Mouse (Mus musculus) midbrain, embryonic 15.5 days (tissue): ENCODE data around the gene A4galt. TPM values are rescaled to one million over a fixed set of nuclear protein-coding genes. Genes with fewer than 3 reads are reported as not detected.
"Not testable (repeated sequence)": the region's sequence is repeated elsewhere in the genome, so short reads cannot be mapped to it uniquely, and the experiment has no call there.

ENCODE experiments used
- ATAC-seq: fragments of 200-750 bp; cut with Nextera tagmentation; replicated peaks from 2 replicates; pipeline ENCODE4 v1.8.0; 2017; ENCODE audit warnings: moderate TSS enrichment
- H3K27ac ChIP-seq: fragments of 300-500 bp; sonication (generic); 2 replicates; pipeline ENCODE4 v1.5.1; 2015; ENCODE audit warnings: mild to moderate bottlenecking, inconsistent platforms
- H3K27me3 ChIP-seq: fragments of 300-500 bp; sonication (generic); replicated peaks from 2 replicates; pipeline ENCODE4 v1.6.1; 2015; ENCODE audit warnings: inconsistent platforms
- H3K36me3 ChIP-seq: fragments of 300-500 bp; sonication (generic); replicated peaks from 2 replicates; pipeline ENCODE4 v1.6.1; 2015; ENCODE audit warnings: inconsistent platforms
- H3K4me1 ChIP-seq: fragments of 300-500 bp; sonication (generic); 2 replicates; pipeline ENCODE4 v1.6.1; 2015; ENCODE audit warnings: inconsistent platforms
- H3K4me2 ChIP-seq: fragments of 300-500 bp; sonication (generic); 2 replicates; pipeline ENCODE4 v1.6.1; 2015; ENCODE audit warnings: inconsistent platforms, mild to moderate bottlenecking, moderate library complexity
- H3K4me3 ChIP-seq: fragments of 300-500 bp; sonication (generic); 2 replicates; pipeline ENCODE4 v1.5.1; 2015; ENCODE audit warnings: mild to moderate bottlenecking, inconsistent platforms
- H3K9ac ChIP-seq: fragments of 300-500 bp; sonication (generic); 2 replicates; pipeline ENCODE4 v1.6.1; 2015; ENCODE audit warnings: mild to moderate bottlenecking, inconsistent platforms
- H3K9me3 ChIP-seq: fragments of 300-500 bp; sonication (generic); 2 replicates; pipeline ENCODE4 v1.6.1; 2016; ENCODE audit warnings: inconsistent platforms
- WGBS: fragments of 180-500 bp; shearing (Covaris S2); methylation state at CpG from one replicate; pipeline ENCODE4 v1.1.7; 2015; ENCODE audit warnings: mixed read lengths; 5-methylcytosine and 5-hydroxymethylcytosine counted together
- polyA plus RNA-seq: library from polyadenylated mRNA; unstranded; fragments of >200 nt; fragmentation: Nextera tagmentation; extraction: Ambion mirVana; gene quantifications from 2 replicates; pipeline ENCODE4 v1.2.1, GENCODE M21; 2015

A4galt gene
- polyA plus RNA-seq, 1 experiment from 2014 or later, result 3.4 TPM

DNA sequence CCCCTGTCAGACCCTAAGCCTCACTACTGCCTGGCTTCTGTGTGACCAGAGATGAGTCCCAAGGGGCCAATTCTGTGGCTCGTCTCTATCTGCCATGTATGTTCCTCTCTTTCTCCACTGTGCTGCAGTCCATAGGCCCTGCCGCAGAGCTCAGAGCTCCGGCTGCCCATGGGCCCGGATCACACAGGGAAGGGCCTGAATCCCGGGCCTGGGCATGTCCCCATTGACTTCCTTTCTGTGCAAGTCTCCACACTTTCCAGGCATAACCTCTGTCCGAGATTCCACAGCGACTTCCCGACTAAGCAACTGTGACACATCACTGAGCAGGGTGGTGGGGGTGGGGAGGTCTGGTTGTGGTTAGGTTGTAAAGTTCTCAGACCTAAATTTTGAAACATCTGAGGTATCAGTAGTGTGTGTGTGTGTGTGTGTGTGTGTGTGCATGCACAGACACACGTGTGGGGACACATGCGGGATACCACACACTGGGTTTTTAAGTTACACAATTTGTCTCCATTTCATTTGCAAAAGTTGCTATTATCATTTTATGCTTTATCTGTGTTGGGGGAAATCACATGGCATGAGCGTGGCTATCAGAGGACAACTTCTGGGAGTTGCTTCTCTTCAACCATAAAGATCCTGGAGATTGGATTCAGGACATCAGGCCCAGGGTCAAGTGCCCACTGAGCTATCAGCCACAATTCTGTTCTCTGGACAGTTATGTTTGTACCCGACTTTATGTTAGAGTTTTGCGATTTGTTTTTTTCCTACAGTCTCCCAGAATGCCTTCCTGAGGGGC is 40.9 kb upstream of the A4galt start:
- Histone ChIP-seq H3K27me3 (no peaks in the 10 kb centered on the region), H3K4me2 (no peak overlapping the region), H3K27ac (no peak overlapping the region), H3K4me3 (no peak overlapping the region), H3K36me3 (no peaks in the 10 kb centered on the region), H3K4me1 (peaks cover 4% of the 10 kb centered on the region; the same call in 1 of the 2 replicates), H3K9me3 (no peaks in the 10 kb centered on the region), H3K9ac (no peak overlapping the region)
- WGBS, result 83% methylated on average over 13 of the region's 13 CpGs
- ATAC-seq, result no peak

DNA sequence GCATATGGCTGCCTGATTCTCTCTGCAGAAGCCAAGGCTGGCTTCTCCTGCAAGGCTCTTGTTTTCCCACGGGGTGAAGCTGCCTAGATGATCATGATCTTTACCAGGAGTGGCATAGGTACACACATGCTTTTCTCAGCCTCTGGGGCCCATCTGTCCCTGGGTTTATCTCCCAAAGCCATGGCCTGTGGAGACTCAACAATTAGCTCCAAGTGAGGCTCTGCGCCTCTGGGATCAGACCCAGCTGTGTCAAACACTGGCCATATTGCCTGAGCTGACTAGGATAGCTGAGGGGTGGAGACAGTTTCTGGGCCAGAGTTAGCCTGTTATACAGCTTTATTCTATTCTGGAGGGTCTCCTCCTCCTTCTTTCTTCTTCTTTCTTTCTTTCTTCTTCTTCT is 39.3 kb upstream of the A4galt start:
- Histone ChIP-seq H3K9me3 (no peaks in the 10 kb centered on the region), H3K27me3 (no peaks in the 10 kb centered on the region), H3K36me3 (no peaks in the 10 kb centered on the region), H3K9ac (no peak overlapping the region), H3K4me1 (no peaks in the 10 kb centered on the region), H3K4me2 (no peak overlapping the region), H3K4me3 (no peak overlapping the region), H3K27ac (no peak overlapping the region)
- 83% methylated on average over 2 of the region's 2 CpGs for WGBS
- no peak for ATAC-seq

DNA sequence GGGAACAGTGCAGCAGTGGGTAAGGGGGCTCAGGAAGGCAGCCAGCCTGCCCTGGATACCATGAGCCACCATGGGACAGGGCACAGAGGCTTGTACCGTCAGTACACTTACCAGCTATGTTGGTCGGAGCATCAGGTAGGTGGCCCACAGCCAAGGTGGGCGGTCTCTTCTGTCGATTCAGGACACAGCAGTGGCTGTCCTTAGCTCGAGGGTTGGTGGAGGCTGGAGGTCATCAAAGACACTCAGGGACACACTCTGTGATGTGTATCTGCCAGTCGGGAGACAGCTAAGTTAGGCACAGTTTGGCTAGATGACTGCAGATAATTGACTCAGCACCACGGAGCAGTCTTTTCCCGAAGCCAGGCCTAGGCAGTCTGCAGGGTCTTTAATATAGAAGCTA is 33.3 kb upstream of the A4galt start:
- H3K9ac ChIP-seq, result no peak overlapping the region
- ATAC-seq, result no peak
- no peaks in the 10 kb centered on the region for H3K4me1 ChIP-seq
- no peaks in the 10 kb centered on the region for H3K36me3 ChIP-seq
- no peak overlapping the region for H3K4me3 ChIP-seq
- no peak overlapping the region for H3K4me2 ChIP-seq
- no peaks in the 10 kb centered on the region for H3K27me3 ChIP-seq
- H3K27ac ChIP-seq, result no peak overlapping the region
- no peaks in the 10 kb centered on the region for H3K9me3 ChIP-seq
- WGBS, result 83% methylated on average over 8 of the region's 8 CpGs

DNA sequence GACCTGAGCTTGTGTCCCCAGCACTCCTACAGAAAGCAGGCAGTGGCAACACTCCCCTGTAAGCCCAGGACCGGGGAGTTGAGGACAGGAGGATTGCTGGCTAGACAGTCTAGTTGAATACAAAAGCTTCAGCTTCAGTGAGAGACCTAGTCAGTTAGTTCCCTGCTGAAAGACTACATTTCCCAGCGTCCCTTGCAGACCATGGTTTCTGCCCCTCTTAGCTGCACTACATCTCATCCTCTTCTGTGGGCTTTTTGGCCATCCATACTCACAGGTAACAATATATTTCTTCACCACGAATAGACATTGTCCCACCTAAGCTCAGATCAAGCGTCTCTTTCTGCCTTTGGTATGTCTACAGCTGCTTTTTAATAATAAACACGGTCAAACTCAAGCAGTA is 30.8 kb upstream of the A4galt start:
- Histone ChIP-seq H3K4me2 (no peak overlapping the region), H3K4me1 (no peaks in the 10 kb centered on the region), H3K4me3 (no peak overlapping the region), H3K27me3 (no peaks in the 10 kb centered on the region), H3K9ac (no peak overlapping the region), H3K36me3 (no peaks in the 10 kb centered on the region), H3K9me3 (no peaks in the 10 kb centered on the region), H3K27ac (no peak overlapping the region)
- ATAC-seq, result no peak
- 75% methylated on average over 5 of the region's 5 CpGs for WGBS

DNA sequence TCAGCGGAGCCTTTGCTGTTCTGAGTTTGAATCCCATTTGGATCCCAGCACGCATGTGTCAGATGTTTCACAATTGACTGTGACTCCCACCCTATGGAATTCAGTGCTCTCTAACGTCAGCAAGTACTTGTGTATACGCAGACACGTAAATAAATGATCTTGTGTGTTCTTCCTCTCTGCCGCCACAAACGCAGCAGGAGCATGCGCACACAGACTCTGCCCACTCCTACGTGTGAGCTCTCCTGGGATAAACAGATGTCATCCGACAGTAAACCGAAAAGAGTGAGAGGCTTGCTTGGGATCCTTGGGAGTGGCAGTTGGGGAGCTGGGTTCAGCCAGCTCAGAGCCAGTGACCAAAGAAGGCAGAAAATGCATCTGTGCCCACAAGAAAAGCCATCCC is 29.7 kb upstream of the A4galt start:
- Histone ChIP-seq H3K4me3 (no peak overlapping the region), H3K4me1 (no peaks in the 10 kb centered on the region), H3K9ac (no peak overlapping the region), H3K4me2 (no peak overlapping the region), H3K9me3 (no peaks in the 10 kb centered on the region), H3K27me3 (no peaks in the 10 kb centered on the region), H3K36me3 (no peaks in the 10 kb centered on the region), H3K27ac (no peak overlapping the region)
- WGBS, result 78% methylated on average over 11 of the region's 11 CpGs
- ATAC-seq, result no peak

DNA sequence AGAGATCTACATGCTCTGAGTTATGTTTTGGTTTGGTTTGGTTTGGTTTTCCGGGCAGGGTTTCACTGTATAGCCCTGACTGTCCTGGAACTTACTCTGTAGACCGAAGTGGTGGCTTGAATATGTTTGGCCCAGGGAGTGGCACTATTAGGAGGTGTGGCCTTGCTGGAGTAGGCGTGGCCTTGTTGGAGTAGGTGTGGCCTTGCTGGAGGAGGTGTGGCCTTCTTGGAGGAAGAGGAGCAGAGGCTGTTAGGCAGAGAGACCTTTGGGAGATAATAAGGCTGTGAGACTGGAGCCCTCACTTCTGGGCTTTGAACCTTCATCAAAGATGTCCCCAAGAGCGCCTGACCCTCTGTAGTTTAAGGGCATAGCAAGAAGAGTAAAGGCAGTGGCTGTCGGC is 27.0 kb upstream of the A4galt start:
- 84% methylated on average over 5 of the region's 5 CpGs for WGBS
- no peak for ATAC-seq
- Histone ChIP-seq H3K27ac (no peak overlapping the region), H3K9ac (no peak overlapping the region), H3K9me3 (no peaks in the 10 kb centered on the region), H3K27me3 (no peaks in the 10 kb centered on the region), H3K36me3 (no peaks in the 10 kb centered on the region), H3K4me3 (no peak overlapping the region), H3K4me1 (no peaks in the 10 kb centered on the region), H3K4me2 (no peak overlapping the region)

DNA sequence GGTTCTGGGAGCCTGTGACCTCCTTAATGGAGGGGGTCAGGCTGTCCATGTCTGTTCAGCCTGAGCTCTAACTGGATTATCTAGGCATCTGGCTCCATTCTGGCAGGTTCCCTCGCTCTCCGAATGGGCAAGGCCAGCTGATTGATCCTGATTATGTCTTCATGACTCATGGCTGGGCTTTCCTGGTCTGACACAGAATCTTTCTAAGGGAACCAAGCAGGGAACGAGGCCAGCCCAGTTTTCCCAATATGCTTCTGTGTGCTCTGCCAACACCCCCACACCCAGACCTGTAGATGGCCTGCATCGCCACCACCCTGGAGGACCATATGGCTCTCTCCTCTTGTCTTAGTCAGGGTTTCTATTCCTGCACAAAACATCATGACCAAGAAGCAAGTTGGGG is 25.9 kb upstream of the A4galt start:
- Histone ChIP-seq H3K9me3 (no peaks in the 10 kb centered on the region), H3K9ac (no peak overlapping the region), H3K4me1 (no peaks in the 10 kb centered on the region), H3K27ac (no peak overlapping the region), H3K27me3 (no peaks in the 10 kb centered on the region), H3K36me3 (no peaks in the 10 kb centered on the region), H3K4me2 (no peak overlapping the region), H3K4me3 (no peak overlapping the region)
- WGBS, result 66% methylated on average over 4 of the region's 4 CpGs
- no peak for ATAC-seq

DNA sequence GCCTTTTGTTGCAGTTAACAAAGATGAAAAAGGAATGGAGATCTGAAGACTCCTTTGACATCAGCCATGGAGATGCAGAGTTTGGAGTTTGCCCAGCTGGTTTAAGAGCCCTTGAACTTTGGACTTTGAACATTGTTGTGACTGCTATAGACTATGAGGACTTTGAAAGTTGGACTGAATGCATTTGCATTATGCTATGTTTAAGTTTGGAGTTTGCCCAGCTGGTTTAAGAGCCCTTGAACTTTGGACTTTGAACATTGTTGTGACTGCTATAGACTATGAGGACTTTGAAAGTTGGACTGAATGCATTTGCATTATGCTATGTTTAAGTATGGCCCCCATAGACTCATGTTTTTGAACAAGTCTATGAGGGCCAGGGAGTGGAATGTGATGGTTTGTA is 22.7 kb upstream of the A4galt start:
- H3K36me3 ChIP-seq, H3K4me3 ChIP-seq, ATAC-seq, H3K27me3 ChIP-seq, H3K27ac ChIP-seq, H3K9me3 ChIP-seq, H3K4me1 ChIP-seq, H3K9ac ChIP-seq, H3K4me2 ChIP-seq: not testable (repeated sequence)

DNA sequence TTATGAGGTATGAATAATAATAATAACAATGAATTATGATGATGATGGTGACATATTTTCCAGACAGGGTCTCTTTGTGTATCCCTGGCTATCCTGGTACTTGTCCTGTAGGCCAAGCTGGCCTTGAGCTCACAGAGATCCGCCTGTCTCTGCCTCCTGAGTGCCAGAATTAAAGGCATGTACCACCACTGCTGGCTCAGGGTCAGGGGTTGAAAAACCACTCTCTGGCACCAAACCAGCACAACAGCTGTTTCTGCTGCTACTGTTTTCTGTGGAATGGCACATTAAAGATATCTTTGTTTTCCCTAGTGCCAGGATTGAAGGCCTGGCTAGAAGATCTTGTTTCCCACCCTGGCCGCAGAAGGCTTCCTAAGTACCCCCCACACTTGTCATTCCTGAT is 21.4 kb upstream of the A4galt start:
- ATAC-seq, result no peak
- 91% methylated on average over 2 of the region's 2 CpGs for WGBS
- no peaks in the 10 kb centered on the region for H3K36me3 ChIP-seq
- no peaks in the 10 kb centered on the region for H3K4me1 ChIP-seq
- H3K9me3 ChIP-seq, result no peaks in the 10 kb centered on the region
- no peak overlapping the region for H3K4me2 ChIP-seq
- no peak overlapping the region for H3K9ac ChIP-seq
- H3K27ac ChIP-seq, result no peak overlapping the region
- H3K27me3 ChIP-seq, result no peaks in the 10 kb centered on the region
- no peak overlapping the region for H3K4me3 ChIP-seq

DNA sequence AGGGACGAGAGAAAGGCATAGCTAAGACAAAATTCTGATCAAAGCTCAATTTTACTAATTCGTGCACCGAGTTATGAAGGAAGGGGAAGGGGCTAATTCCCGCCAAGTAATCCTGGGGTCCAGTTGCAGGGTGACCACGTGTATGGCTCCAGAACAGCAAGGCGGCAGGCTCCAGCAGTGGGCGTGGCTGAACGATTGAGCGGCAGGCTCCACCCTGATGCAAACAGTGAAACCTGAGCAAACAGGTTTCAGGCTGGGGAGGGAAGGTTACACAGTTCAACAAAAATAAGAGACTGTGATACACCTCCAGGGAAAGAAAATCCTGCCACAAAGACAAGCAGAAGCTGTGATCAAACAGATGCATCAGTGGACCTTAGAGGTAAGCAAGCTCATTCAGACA is 19.6 kb upstream of the A4galt start:
- H3K4me1 ChIP-seq, H3K9me3 ChIP-seq, H3K4me3 ChIP-seq, H3K4me2 ChIP-seq, H3K36me3 ChIP-seq, H3K9ac ChIP-seq, ATAC-seq, H3K27me3 ChIP-seq, H3K27ac ChIP-seq: not testable (repeated sequence)
- 34% methylated on average over 9 of the region's 9 CpGs for WGBS

DNA sequence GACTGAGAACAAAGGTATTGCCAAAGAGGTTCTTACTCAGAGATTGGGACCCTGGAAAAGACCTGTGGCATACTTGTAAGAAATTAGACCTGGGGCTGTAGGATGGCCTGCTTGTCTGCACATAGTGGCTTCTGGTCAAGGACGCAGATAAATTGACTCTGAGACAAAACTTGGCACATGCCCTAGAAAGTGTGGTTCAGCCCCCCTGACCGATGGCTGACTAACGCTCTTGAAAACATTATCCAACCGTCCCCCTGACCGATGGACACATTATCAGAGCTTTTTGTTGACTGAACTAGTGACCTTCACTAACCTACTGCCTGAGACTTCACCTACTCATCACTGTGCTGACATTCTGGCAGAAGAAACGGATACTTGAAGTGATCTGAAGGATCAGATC is 18.4 kb upstream of the A4galt start:
- WGBS, result 90% methylated on average over 6 of the region's 6 CpGs
- not testable (repeated sequence) for H3K4me3 ChIP-seq, H3K4me1 ChIP-seq

DNA sequence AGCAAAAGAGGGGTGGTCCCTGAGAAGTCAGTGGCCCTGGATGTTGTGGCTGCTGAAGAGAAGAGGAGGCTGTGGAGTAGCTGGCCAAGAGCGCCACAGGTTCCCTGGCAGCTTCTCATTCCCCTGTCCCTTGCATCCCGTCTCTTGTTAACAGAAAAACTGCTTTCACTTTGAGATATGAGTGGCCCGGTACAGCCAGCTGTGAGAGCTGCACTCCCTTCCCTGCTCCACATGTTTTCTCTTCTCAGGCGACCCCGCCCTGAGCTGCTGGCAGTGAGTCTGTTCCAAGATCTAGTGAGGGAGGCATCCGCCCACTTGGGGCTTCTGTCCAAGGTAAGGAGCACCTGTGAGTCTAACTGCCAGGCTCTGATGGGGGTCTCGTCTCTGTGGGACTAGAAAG is 16.9 kb upstream of the A4galt start:
- not testable (repeated sequence) for H3K4me1 ChIP-seq, H3K27me3 ChIP-seq, H3K36me3 ChIP-seq, H3K27ac ChIP-seq, H3K9ac ChIP-seq, H3K4me3 ChIP-seq, ATAC-seq, H3K9me3 ChIP-seq, H3K4me2 ChIP-seq
- 70% methylated on average over 7 of the region's 7 CpGs for WGBS

More for the DNA sequence above, 18.4 kb upstream of the A4galt start:
- not testable (repeated sequence) for H3K27me3 ChIP-seq, H3K36me3 ChIP-seq, H3K4me2 ChIP-seq, H3K27ac ChIP-seq, ATAC-seq, H3K9me3 ChIP-seq, H3K9ac ChIP-seq

DNA sequence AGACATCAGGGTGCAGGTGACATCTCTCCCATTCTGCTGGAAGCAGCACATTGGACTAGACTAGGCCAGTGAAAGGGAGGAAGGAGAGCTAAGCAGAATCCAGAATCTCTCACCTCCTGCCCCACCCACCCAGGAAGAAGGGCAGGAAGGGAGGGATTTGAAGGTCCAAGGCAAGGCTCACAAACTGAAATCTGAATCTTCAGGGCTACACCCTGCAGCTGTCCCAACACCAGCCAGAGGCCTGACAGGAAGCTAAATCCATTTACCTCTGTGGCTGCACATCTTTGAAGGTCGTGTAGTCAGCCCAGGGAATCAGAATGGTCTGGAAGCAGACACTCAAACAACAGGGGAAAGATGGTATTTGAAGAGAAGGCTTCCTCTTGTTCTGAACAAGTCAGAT is 13.7 kb upstream of the A4galt start:
- ATAC-seq, result no peak
- H3K4me3 ChIP-seq, result no peak overlapping the region
- no peaks in the 10 kb centered on the region for H3K4me1 ChIP-seq
- no peak overlapping the region for H3K9ac ChIP-seq
- H3K4me2 ChIP-seq, result no peak overlapping the region
- 27% methylated on average over 1 of the region's 1 CpGs for WGBS
- H3K9me3 ChIP-seq, result no peaks in the 10 kb centered on the region
- no peaks in the 10 kb centered on the region for H3K36me3 ChIP-seq
- H3K27ac ChIP-seq, result no peak overlapping the region
- H3K27me3 ChIP-seq, result no peaks in the 10 kb centered on the region
